Mouse (Mus musculus) heart, adult 2 months (tissue): ENCODE measurements around the gene G430095P16Rik. TPM values are rescaled to one million over a fixed set of nuclear protein-coding genes. Genes with fewer than 3 reads are reported as not detected.
A peak's percentile ranks its signal among the peaks of the same experiment; 100 is the strongest.

Experiments
- DNase-seq, 2 experiments: peaks; one replicate each; pipeline ENCODE4 v3.0.0; 2021
- H3K27ac ChIP-seq: fragments of 200-600 bp; 2 replicates; pipeline ENCODE4 v1.8.1; 2022
- H3K27me3 ChIP-seq: fragments of 200-500 bp; 2 replicates; pipeline ENCODE4 v1.6.1; 2012; ENCODE audit warnings: mild to moderate bottlenecking, low read length, inconsistent platforms, mixed read lengths; ENCODE audit not compliant: control insufficient read depth, insufficient read depth
- H3K36me3 ChIP-seq: fragments of 200-500 bp; 2 replicates; pipeline ENCODE4 v1.6.1; 2012; ENCODE audit warnings: low read length, inconsistent platforms; ENCODE audit not compliant: control insufficient read depth, insufficient read depth
- H3K4me1 ChIP-seq: fragments of 200-500 bp; 2 replicates; pipeline ENCODE4 v1.6.1; 2011; ENCODE audit warnings: low read length; ENCODE audit not compliant: control insufficient read depth, insufficient read depth
- H3K4me3 ChIP-seq: fragments of 200-600 bp; 2 replicates; pipeline ENCODE4 v1.8.1; 2022
- H3K79me2 ChIP-seq: fragments of 200-500 bp; replicated peaks from 2 replicates; pipeline ENCODE4 v1.6.1; 2012; ENCODE audit warnings: mild to moderate bottlenecking, inconsistent platforms, low read length, moderate library complexity, mixed read lengths; ENCODE audit not compliant: control insufficient read depth, insufficient read depth
- H3K9ac ChIP-seq: fragments of 200-500 bp; 2 replicates; pipeline ENCODE4 v1.6.1; 2012; ENCODE audit warnings: low read depth, mild to moderate bottlenecking, control low read depth, inconsistent platforms, low read length, mixed read lengths
- CTCF ChIP-seq: fragments of 200-600 bp; IDR thresholded peaks from 2 replicates; pipeline ENCODE4 v1.8.1; 2022; ENCODE audit warnings: antibody characterized with exemption, mild to moderate bottlenecking, moderate library complexity
- EP300 ChIP-seq: fragments of 200-500 bp; IDR thresholded peaks from 2 replicates; pipeline ENCODE4 v1.6.1; 2011; ENCODE audit warnings: low read depth, low read length, control low read depth; ENCODE audit not compliant: insufficient read depth
- POLR2A ChIP-seq: fragments of 200-500 bp; IDR thresholded peaks from 2 replicates; pipeline ENCODE4 v1.6.1; 2011; ENCODE audit warnings: mild to moderate bottlenecking, low read depth, low read length, control low read depth; ENCODE audit not compliant: insufficient read depth
- WGBS: fragments of 180-500 bp; shearing (Covaris S2); methylation state at CpG from one replicate; pipeline ENCODE4 v1.1.7; 2018; 5-methylcytosine and 5-hydroxymethylcytosine counted together
- intact Hi-C: fragments of 180-260 bp; cut with DNase I; formaldehyde crosslinking; loops from one replicate; pipeline ENCODE4 v1.15.1; 2025
- polyA plus RNA-seq: library from polyadenylated mRNA; depleted of rRNA; stranded (reverse); fragments of >200 nt; gene quantifications from 2 replicates; pipeline ENCODE4 v1.2.3, GENCODE M21; 2012
- total RNA-seq, 2 experiments: library from RNA; stranded (reverse); gene quantifications; 2 replicates each; pipeline ENCODE4 v1.2.3; 2021

Gene G430095P16Rik
- total and polyA plus RNA-seq, 3 experiments: 0.55 to 0.70 TPM; not detected in 1

DNA sequence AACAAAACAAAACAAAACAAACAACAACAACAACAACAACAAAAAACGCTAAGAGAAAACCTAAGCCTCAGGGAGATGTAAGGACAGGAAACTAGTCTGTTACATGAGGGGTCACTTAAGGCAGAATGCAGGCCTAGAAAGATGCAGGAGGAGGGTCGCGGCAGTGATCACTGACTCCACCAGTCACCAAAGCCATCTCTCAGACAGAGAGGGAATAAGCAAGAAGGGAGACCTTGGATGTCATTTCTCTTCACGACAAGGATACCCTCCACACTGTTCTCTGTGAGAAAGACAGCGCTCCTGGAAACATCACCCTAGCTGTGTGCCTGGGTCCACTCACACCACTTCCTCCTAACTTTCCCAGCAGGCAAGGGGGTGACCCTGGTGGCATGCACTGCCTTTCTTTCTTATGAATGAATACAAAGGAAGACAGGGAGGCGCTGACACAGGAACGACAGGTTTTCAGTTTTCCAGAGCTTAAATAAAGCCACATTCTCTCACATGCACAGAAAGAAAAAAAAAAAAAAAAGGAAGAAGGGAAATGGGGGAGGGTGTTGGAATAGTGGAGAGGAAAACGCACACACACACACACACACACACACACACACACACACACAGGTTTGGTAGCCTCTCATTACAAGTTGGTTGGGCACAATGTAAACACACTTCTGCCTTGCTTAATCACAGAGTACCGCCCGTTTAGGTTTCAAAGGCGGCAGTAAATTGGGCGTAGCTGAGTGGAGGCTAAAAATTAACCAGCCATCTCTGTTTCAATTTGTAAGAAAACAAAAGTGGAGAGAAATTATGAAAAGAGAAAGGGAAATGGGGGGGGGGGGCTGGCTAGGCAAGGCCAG lies 47.5 kb downstream of the G430095P16Rik start:
- no peak overlapping the region for H3K9ac ChIP-seq
- WGBS: 56% methylated on average over 12 of the region's 12 CpGs
- no peaks in the 10 kb centered on the region for H3K36me3 ChIP-seq
- no peak overlapping the region; the same call in 1 of the 2 replicates for H3K27ac ChIP-seq
- TF ChIP-seq CTCF: no peak
- TF ChIP-seq EP300: no peak
- TF ChIP-seq POLR2A: no peak
- intact Hi-C loops: no loop called here
- no peak for DNase-seq
- no peak overlapping the region for H3K4me3 ChIP-seq
- peaks cover 11% of the 10 kb centered on the region for H3K4me1 ChIP-seq
- peaks cover 2% of the 10 kb centered on the region; the same call in 1 of the 2 replicates for H3K79me2 ChIP-seq
- no peaks in the 10 kb centered on the region for H3K27me3 ChIP-seq

DNA sequence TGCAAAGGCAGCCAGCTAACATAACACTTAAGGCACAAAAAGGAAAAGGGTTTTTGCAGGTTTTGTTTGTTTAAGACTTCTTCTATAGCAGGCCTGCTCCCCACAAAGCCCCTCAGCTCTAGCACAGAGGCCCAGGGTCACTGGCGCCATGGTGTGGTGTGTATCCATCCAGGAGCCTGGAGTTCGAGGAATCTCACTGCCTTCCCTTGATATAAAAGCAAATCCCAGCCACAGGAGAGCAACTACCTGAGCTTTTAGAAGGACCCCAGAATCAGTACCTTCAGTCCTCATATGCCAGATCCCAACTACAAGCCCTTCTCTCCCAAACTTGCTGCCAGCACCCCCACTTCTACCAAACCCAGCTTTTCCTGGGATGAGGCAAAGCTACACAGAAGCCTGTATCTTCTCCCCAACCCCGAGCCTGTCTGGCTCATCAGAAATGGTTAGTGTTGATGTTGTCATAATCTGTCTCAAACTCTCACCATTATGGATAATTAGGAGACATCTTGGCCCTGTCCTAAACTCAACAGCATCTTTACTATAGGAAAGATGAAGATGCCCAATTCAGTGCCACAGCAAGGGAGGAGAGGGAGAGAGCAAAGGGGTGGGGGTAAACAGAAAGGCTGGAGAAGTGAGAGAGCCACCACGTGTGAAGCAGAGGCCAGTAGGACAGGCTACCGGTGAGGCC lies 48.3 kb downstream of the G430095P16Rik start:
- intact Hi-C loops: no loop called here
- H3K79me2 ChIP-seq: peaks cover 2% of the 10 kb centered on the region; the same call in 1 of the 2 replicates
- no peak overlapping the region for H3K4me3 ChIP-seq
- WGBS: 67% methylated on average over 5 of the region's 5 CpGs
- H3K27ac ChIP-seq: no peak overlapping the region
- H3K36me3 ChIP-seq: no peaks in the 10 kb centered on the region
- no peak for DNase-seq
- TF ChIP-seq POLR2A (no peak), EP300 (no peak), CTCF (no peak)
- H3K27me3 ChIP-seq: no peaks in the 10 kb centered on the region
- no peak overlapping the region for H3K9ac ChIP-seq
- peaks cover 17% of the 10 kb centered on the region for H3K4me1 ChIP-seq

DNA sequence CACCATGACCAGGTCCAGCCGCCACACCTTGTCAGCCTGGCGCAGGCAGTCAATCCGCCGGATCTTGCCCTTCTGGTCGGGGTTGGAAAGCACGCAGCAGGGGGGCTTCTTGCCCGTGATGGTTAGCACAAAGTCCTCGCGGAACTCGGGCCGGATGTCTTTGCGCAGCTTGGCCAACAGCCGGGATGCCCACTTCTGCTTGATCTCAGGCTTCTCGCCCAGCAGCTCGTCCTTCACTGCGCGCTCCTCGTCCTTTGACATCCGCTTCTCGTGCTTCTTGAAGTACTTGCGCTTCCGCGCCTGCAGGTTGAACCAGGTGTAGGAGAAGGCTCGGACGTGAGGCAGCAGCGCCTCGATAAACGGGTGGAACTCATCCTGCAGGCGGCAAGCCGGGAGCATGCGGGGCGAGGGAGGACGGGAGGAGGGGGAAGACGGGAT lies 49.2 kb downstream of the G430095P16Rik start:
- Histone ChIP-seq H3K4me3 (no peak overlapping the region), H3K79me2 (peaks cover 2% of the 10 kb centered on the region; the same call in 1 of the 2 replicates), H3K36me3 (no peaks in the 10 kb centered on the region), H3K4me1 (peaks cover 19% of the 10 kb centered on the region), H3K27ac (no peak overlapping the region), H3K27me3 (no peaks in the 10 kb centered on the region), H3K9ac (peak overlapping the region; percentile 18)
- TF ChIP-seq EP300: no peak
- TF ChIP-seq POLR2A: no peak
- no peak for TF ChIP-seq CTCF
- no peak for DNase-seq
- intact Hi-C loops: no loop called here
- WGBS: 63% methylated on average over 34 of the region's 34 CpGs

GRCm38 (mm10) chr8:84772628-84773027 lies 49.8 kb downstream of the G430095P16Rik start:
- H3K36me3 ChIP-seq: no peaks in the 10 kb centered on the region
- 57% methylated on average over 3 of the region's 3 CpGs for WGBS
- H3K9ac ChIP-seq: peak overlapping the region; percentile 39; the same call in 1 of the 2 replicates
- peak overlapping the region; percentile 46 for H3K27ac ChIP-seq
- peaks cover 22% of the 10 kb centered on the region for H3K4me1 ChIP-seq
- no peak for DNase-seq
- peaks cover 2% of the 10 kb centered on the region; the same call in 1 of the 2 replicates for H3K79me2 ChIP-seq
- no peak for TF ChIP-seq EP300
- no peak for TF ChIP-seq POLR2A
- TF ChIP-seq CTCF: no peak
- intact Hi-C loops: no loop called here
- H3K27me3 ChIP-seq: no peaks in the 10 kb centered on the region
- H3K4me3 ChIP-seq: no peak overlapping the region

- H3K4me3 ChIP-seq: peak overlapping the region; percentile 21; the same call in 1 of the 2 replicates
- DNase-seq: peak in 1 of 2 experiments; percentile 37
- no peak for TF ChIP-seq CTCF
- peak; percentile 29; the same call in 1 of the 2 replicates for TF ChIP-seq POLR2A
- no peak for TF ChIP-seq EP300
- H3K79me2 ChIP-seq: peaks cover 2% of the 10 kb centered on the region
- peaks cover 24% of the 10 kb centered on the region for H3K4me1 ChIP-seq
- H3K36me3 ChIP-seq: no peaks in the 10 kb centered on the region
- H3K27me3 ChIP-seq: no peaks in the 10 kb centered on the region
- no peak overlapping the region; the same call in 1 of the 2 replicates for H3K9ac ChIP-seq
- intact Hi-C loops: no loop called here
- H3K27ac ChIP-seq: peak overlapping the region; percentile 46
- 49% methylated on average over 9 of the region's 9 CpGs for WGBS
Observed at GRCm38 (mm10) chr8:84773304-84773703, 50.5 kb downstream of the G430095P16Rik start.
